Mouse (Mus musculus) midbrain, postnatal 0 days (tissue): ENCODE measurements around the gene 9130019O22Rik. TPM values are rescaled to one million over a fixed set of nuclear protein-coding genes. Genes with fewer than 3 reads are reported as not detected.
"Not testable (repeated sequence)": the region's sequence is repeated elsewhere in the genome, so short reads cannot be mapped to it uniquely, and the experiment has no call there.

Source experiments
- ATAC-seq: fragments of 200-750 bp; cut with Nextera tagmentation; 2 replicates; pipeline ENCODE4 v1.8.0; 2017; ENCODE audit warnings: moderate number of reproducible peaks, mild to moderate bottlenecking, moderate TSS enrichment, moderate library complexity; ENCODE audit not compliant: low FRiP score
- DNase-seq: peaks from one replicate; pipeline ENCODE4 v3.0.0-alpha.2; 2015; ENCODE audit warnings: low spot score
- H3K27ac ChIP-seq: fragments of 300-500 bp; sonication (generic); 2 replicates; pipeline ENCODE4 v1.5.1; 2014; ENCODE audit warnings: low read depth, mild to moderate bottlenecking, low read length, mixed read lengths
- H3K27me3 ChIP-seq: fragments of 300-500 bp; sonication (generic); 2 replicates; pipeline ENCODE4 v1.6.1; 2014; ENCODE audit warnings: low read length, control low read depth, mixed read lengths; ENCODE audit not compliant: insufficient read depth
- H3K36me3 ChIP-seq: fragments of 300-500 bp; sonication (generic); 2 replicates; pipeline ENCODE4 v1.6.1; 2014; ENCODE audit warnings: low read length, control low read depth, mixed read lengths; ENCODE audit not compliant: insufficient read depth
- H3K4me1 ChIP-seq: fragments of 300-500 bp; sonication (generic); 2 replicates; pipeline ENCODE4 v1.6.1; 2014; ENCODE audit warnings: mild to moderate bottlenecking, control low read depth, antibody characterized with exemption, low read length, mixed read lengths; ENCODE audit not compliant: insufficient read depth
- H3K4me2 ChIP-seq: fragments of 300-500 bp; sonication (generic); 2 replicates; pipeline ENCODE4 v1.6.1; 2014; ENCODE audit warnings: low read depth, mild to moderate bottlenecking, low read length, mixed read lengths; ENCODE audit not compliant: poor library complexity, severe bottlenecking
- H3K4me3 ChIP-seq: fragments of 300-500 bp; sonication (generic); 2 replicates; pipeline ENCODE4 v1.5.1; 2014; ENCODE audit warnings: low read depth, mild to moderate bottlenecking, low read length, moderate library complexity
- H3K9ac ChIP-seq: fragments of 300-500 bp; sonication (generic); replicated peaks from 2 replicates; pipeline ENCODE4 v1.6.1; 2014; ENCODE audit warnings: mild to moderate bottlenecking, low read length, moderate library complexity, mixed read lengths; ENCODE audit not compliant: poor library complexity, severe bottlenecking
- H3K9me3 ChIP-seq: fragments of 300-500 bp; sonication (generic); 2 replicates; pipeline ENCODE4 v1.6.1; 2016; ENCODE audit warnings: low read length, control low read depth
- CTCF ChIP-seq: IDR thresholded peaks from 2 replicates; pipeline ENCODE4 v1.5.1; 2016; ENCODE audit warnings: antibody characterized with exemption, mild to moderate bottlenecking
- WGBS: fragments of 180-500 bp; shearing (Covaris S2); extraction: QIAGEN DNeasy Blood & Tissue Kit; methylation state at CpG from one replicate; pipeline ENCODE4 v1.1.7; 2014; 5-methylcytosine and 5-hydroxymethylcytosine counted together
- polyA plus RNA-seq: library from polyadenylated mRNA; unstranded; fragments of >200 nt; fragmentation: Nextera tagmentation; extraction: Ambion mirVana; gene quantifications from 2 replicates; pipeline ENCODE4 v1.2.1, GENCODE M21; 2015
- total RNA-seq: library from RNA; depleted of rRNA; stranded (reverse); fragments of >200 nt; gene quantifications from 2 replicates; pipeline ENCODE4 v1.2.3, GENCODE M21; 2014

Gene 9130019O22Rik
- total and polyA plus RNA-seq, 2 experiments from 2014 or later: 1.4 to 4.0 TPM

GRCm38 (mm10) chr7:127371213-127371612, 15.8 kb downstream of the 9130019O22Rik start:
- ATAC-seq: no peak

GRCm38 (mm10) chr7:127366249-127366648, 20.7 kb downstream of the 9130019O22Rik start:
- no peaks in the 10 kb centered on the region for H3K36me3 ChIP-seq
- DNase-seq (no peak), ATAC-seq (no peak)
- no peaks in the 10 kb centered on the region for H3K9me3 ChIP-seq
- no peaks in the 10 kb centered on the region; the same call in 1 of the 2 replicates for H3K4me1 ChIP-seq
- WGBS: 85% methylated on average over 3 of the region's 3 CpGs
- H3K9ac ChIP-seq: no peak overlapping the region
- no peak overlapping the region for H3K27ac ChIP-seq
- no peak overlapping the region for H3K4me2 ChIP-seq
- peaks cover 3% of the 10 kb centered on the region; the same call in 1 of the 2 replicates for H3K27me3 ChIP-seq
- TF ChIP-seq CTCF: no peak
- H3K4me3 ChIP-seq: no peak overlapping the region

More at GRCm38 (mm10) chr7:127371213-127371612, 15.8 kb downstream of the 9130019O22Rik start:
- WGBS: 86% methylated on average over 2 of the region's 2 CpGs
- H3K4me3 ChIP-seq: no peak overlapping the region
- H3K27ac ChIP-seq: no peak overlapping the region
- no peak for DNase-seq
- H3K9me3 ChIP-seq: no peaks in the 10 kb centered on the region
- H3K36me3 ChIP-seq: no peaks in the 10 kb centered on the region
- H3K4me2 ChIP-seq: no peak overlapping the region
- H3K9ac ChIP-seq: no peak overlapping the region
- no peak for TF ChIP-seq CTCF
- H3K27me3 ChIP-seq: no peaks in the 10 kb centered on the region
- no peaks in the 10 kb centered on the region for H3K4me1 ChIP-seq

- no peak for TF ChIP-seq CTCF
- peaks cover 3% of the 10 kb centered on the region; the same call in 1 of the 2 replicates for H3K27me3 ChIP-seq
- DNase-seq: peak; percentile 67
- peak overlapping the region; percentile 53 for H3K4me2 ChIP-seq
- no peak overlapping the region; the same call in 1 of the 2 replicates for H3K9ac ChIP-seq
- H3K27ac ChIP-seq: no peak overlapping the region
- ATAC-seq: no peak
- WGBS: 36% methylated on average over 4 of the region's 4 CpGs
- no peaks in the 10 kb centered on the region for H3K36me3 ChIP-seq
- peak overlapping the region; percentile 32; the same call in 1 of the 2 replicates for H3K4me3 ChIP-seq
- H3K9me3 ChIP-seq: no peaks in the 10 kb centered on the region
- H3K4me1 ChIP-seq: no peaks in the 10 kb centered on the region; the same call in 1 of the 2 replicates
These were observed 22.8 kb downstream of the 9130019O22Rik start for GRCm38 (mm10) chr7:127364166-127364565.

DNA sequence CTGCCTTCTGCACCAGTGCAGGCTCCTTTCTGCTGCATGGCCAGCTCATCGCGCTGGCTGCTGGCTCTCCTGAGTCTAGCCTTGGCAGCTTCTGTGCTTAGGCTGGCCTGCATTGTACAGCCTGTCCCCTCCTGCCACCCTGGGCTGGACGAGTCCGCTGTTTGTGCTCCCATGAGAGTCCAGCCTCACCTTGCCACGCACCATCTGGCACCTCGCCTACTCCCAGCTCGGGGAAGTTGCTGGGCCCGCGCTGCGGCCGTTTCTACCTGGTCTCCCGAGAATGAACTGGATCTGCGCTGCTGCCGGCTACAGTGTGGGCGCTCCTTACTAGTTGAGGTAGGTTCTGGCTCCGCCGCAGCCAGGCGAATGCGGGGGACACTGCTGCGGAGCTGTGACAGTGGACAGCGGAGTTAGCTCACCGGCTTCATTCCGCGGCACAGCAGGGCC, 23.5 kb downstream of the 9130019O22Rik start:
- no peaks in the 10 kb centered on the region; the same call in 1 of the 2 replicates for H3K4me1 ChIP-seq
- whole genome bisulfite sequencing: 4% methylated on average over 24 of the region's 24 CpGs
- no peak for ATAC-seq
- peaks cover 3% of the 10 kb centered on the region; the same call in 1 of the 2 replicates for H3K27me3 ChIP-seq
- peak overlapping the region; percentile 53 for H3K4me2 ChIP-seq
- no peaks in the 10 kb centered on the region for H3K9me3 ChIP-seq
- H3K36me3 ChIP-seq: no peaks in the 10 kb centered on the region
- DNase-seq: peak; percentile 45
- H3K9ac ChIP-seq: peak overlapping the region; percentile 48; the same call in 1 of the 2 replicates
- H3K4me3 ChIP-seq: peak overlapping the region; percentile 32
- H3K27ac ChIP-seq: no peak overlapping the region
- TF ChIP-seq CTCF: no peak

GRCm38 (mm10) chr7:127362418-127362817, 24.5 kb downstream of the 9130019O22Rik start:
- peak; percentile 81 for DNase-seq
- H3K4me3 ChIP-seq, H3K9ac ChIP-seq, H3K4me1 ChIP-seq, H3K9me3 ChIP-seq, ATAC-seq, H3K27me3 ChIP-seq, H3K4me2 ChIP-seq, H3K36me3 ChIP-seq, H3K27ac ChIP-seq: not testable (repeated sequence)
- peak; percentile 84 for TF ChIP-seq CTCF
- 10% methylated on average over 13 of the region's 13 CpGs for WGBS

- no peak for TF ChIP-seq CTCF
- Histone ChIP-seq H3K27ac (no peak overlapping the region), H3K36me3 (no peaks in the 10 kb centered on the region), H3K4me1 (no peaks in the 10 kb centered on the region; the same call in 1 of the 2 replicates), H3K9ac (no peak overlapping the region), H3K4me3 (no peak overlapping the region), H3K4me2 (no peak overlapping the region), H3K9me3 (no peaks in the 10 kb centered on the region), H3K27me3 (peaks cover 3% of the 10 kb centered on the region; the same call in 1 of the 2 replicates)
- ATAC-seq (no peak), DNase-seq (no peak)
- WGBS: 64% methylated on average over 13 of the region's 13 CpGs
These were observed 25.5 kb downstream of the 9130019O22Rik start for GRCm38 (mm10) chr7:127361449-127361848.
